ENCODE assay signal across 8 mouse cellular contexts in genomic region chr5:24674238-24674637, GRCm38 (mm10). TPM values are rescaled to one million over a fixed set of nuclear protein-coding genes. Genes with fewer than 3 reads are reported as not detected.
DNase-seq lines count a peak whose midpoint lies in the region; ATAC-seq lines count a peak whose summit lies in the region.
"Had no signal": no experiment of that assay in that cellular context is flagged by ENCODE, and none has a peak within 500 bp of the region (broad histone marks: within the 10 kb centered on the region; RNA-seq: fewer than 3 reads in every experiment).

No protein-coding gene starts in this region.

- H3K4me3 ChIP-seq in intestine, embryonic 15.5 days (replicated peaks): no peak overlapping the region
- no peak overlapping the region for H3K4me3 ChIP-seq in midbrain, embryonic 14.5 days (replicated peaks; ENCODE audit: low read depth, low read length)
- H3K4me3 ChIP-seq: myocyte had no signal

- no peaks in the 10 kb centered on the region for H3K9me3 ChIP-seq in intestine, embryonic 15.5 days
- H3K9me3 ChIP-seq in midbrain, embryonic 14.5 days (ENCODE audit: control insufficient read depth, low read length): no peaks in the 10 kb centered on the region

- WGBS in intestine, embryonic 15.5 days: 25% methylated on average over 4 of the region's 4 CpGs
- WGBS in midbrain, embryonic 14.5 days: 37% methylated on average over 4 of the region's 4 CpGs

- H3K27me3 ChIP-seq in intestine, embryonic 15.5 days (replicated peaks): no peaks in the 10 kb centered on the region
- H3K27me3 ChIP-seq in midbrain, embryonic 14.5 days (ENCODE audit: control insufficient read depth, insufficient read depth, low read length): no peaks in the 10 kb centered on the region

- peak; percentile 90 to 93 for DNase-seq in cerebellum, postnatal 25 days
- DNase-seq in frontal cortex, postnatal 36 days (ENCODE audit: low spot score in 2 of 2): peak; percentile 87 to 89
- DNase-seq in left cerebral cortex, postnatal 10 days (ENCODE audit: extremely low spot score in 1 of 2, low spot score in 2 of 2): peak; percentile 71 to 81
- peak; percentile 88 for DNase-seq in midbrain, embryonic 14.5 days
- peak; percentile 57 for DNase-seq in spleen, adult 12 weeks (ENCODE audit: low spot score)

- no peak overlapping the region for H3K4me2 ChIP-seq in intestine, embryonic 15.5 days (replicated peaks)
- no peak overlapping the region for H3K4me2 ChIP-seq in midbrain, embryonic 14.5 days (ENCODE audit: low read length)

- no peaks in the 10 kb centered on the region for H3K4me1 ChIP-seq in intestine, embryonic 15.5 days (replicated peaks)
- no peaks in the 10 kb centered on the region for H3K4me1 ChIP-seq in midbrain, embryonic 14.5 days (ENCODE audit: control insufficient read depth, insufficient read depth, low read length)

- no peak overlapping the region for H3K9ac ChIP-seq in intestine, embryonic 15.5 days
- H3K9ac ChIP-seq in midbrain, embryonic 14.5 days (replicated peaks; ENCODE audit: low read length): no peak overlapping the region

- H3K36me3 ChIP-seq in intestine, embryonic 15.5 days: no peaks in the 10 kb centered on the region
- no peaks in the 10 kb centered on the region for H3K36me3 ChIP-seq in midbrain, embryonic 14.5 days (ENCODE audit: control insufficient read depth, insufficient read depth, low read length)

- intact Hi-C loops in left cerebral cortex, postnatal 10 days (cut with DNase I): loop anchor here (5.0 kb wide), 1 partner anchor 108 kb away; no protein-coding TSS in a partner anchor

- peak; percentile 88 for ATAC-seq in activated CD4-positive, CD25-positive, alpha-beta regulatory T cell, adult 4 months
- ATAC-seq in intestine, embryonic 15.5 days: peak; percentile 49
- no peak for ATAC-seq in midbrain, embryonic 14.5 days (ENCODE audit: low FRiP score, low TSS enrichment)

- no peak overlapping the region for H3K27ac ChIP-seq in intestine, embryonic 15.5 days
- no peak overlapping the region for H3K27ac ChIP-seq in midbrain, embryonic 14.5 days (replicated peaks; ENCODE audit: low read depth, low read length)

RNA-seq across cellular contexts. Expression of gene Nub1, which starts 11.1 kb away (rescaled TPM):
- 10 to 100 TPM; 63.9 to 65.7 TPM for polyA plus RNA-seq in activated CD4-positive, CD25-positive, alpha-beta regulatory T cell, adult 4 months (2017; shearing (Covaris generic))
- 26.8 and 29.0 TPM in 2 replicates for polyA plus RNA-seq in intestine, embryonic 15.5 days (2015; fragmentation: Nextera tagmentation; extraction: Ambion mirVana)
- 10 to 100 TPM; 75.3 to 79.3 TPM for total RNA-seq in left cerebral cortex, postnatal 10 days (2021)
- polyA plus RNA-seq in midbrain, embryonic 14.5 days (2014; fragmentation: Nextera tagmentation; extraction: Ambion mirVana): 42.3 and 54.1 TPM in 2 replicates

RNA-seq across cellular contexts. Expression of gene Smarcd3, which starts 50.0 kb away (rescaled TPM):
- polyA plus RNA-seq in activated CD4-positive, CD25-positive, alpha-beta regulatory T cell, adult 4 months (2017; shearing (Covaris generic)): under 1 TPM in 1 of 2 experiments, not detected in 1; 0.41 TPM
- polyA plus RNA-seq in intestine, embryonic 15.5 days (2015; fragmentation: Nextera tagmentation; extraction: Ambion mirVana): 15.5 and 18.4 TPM in 2 replicates
- total RNA-seq in left cerebral cortex, postnatal 10 days (2021): 100 to 1,000 TPM; 125 to 134 TPM
- polyA plus RNA-seq in midbrain, embryonic 14.5 days (2014; fragmentation: Nextera tagmentation; extraction: Ambion mirVana): 158 and 199 TPM in 2 replicates

RNA-seq across cellular contexts. Expression of gene Wdr86, which starts 56.3 kb away (rescaled TPM):
- polyA plus RNA-seq in activated CD4-positive, CD25-positive, alpha-beta regulatory T cell, adult 4 months (2017; shearing (Covaris generic)): under 1 TPM; 0.15 to 0.46 TPM
- 10.6 and 11.6 TPM in 2 replicates for polyA plus RNA-seq in intestine, embryonic 15.5 days (2015; fragmentation: Nextera tagmentation; extraction: Ambion mirVana)
- total RNA-seq in left cerebral cortex, postnatal 10 days (2021): 1 to 10 TPM; 1.1 TPM
- polyA plus RNA-seq in midbrain, embryonic 14.5 days (2014; fragmentation: Nextera tagmentation; extraction: Ambion mirVana): 2.0 and 5.6 TPM in 2 replicates
- polyA plus RNA-seq: myocyte had no signal

Comparison
In these comparisons a context has a peak if more than half of its experiments do, and no peak if none do; other contexts are left out.
1. RNA of gene Smarcd3, which starts 50.0 kb away (polyA plus RNA-seq): 158 to 199 TPM in midbrain, embryonic 14.5 days and 15.5 to 18.4 TPM in intestine, embryonic 15.5 days; 0.41 TPM in activated CD4-positive, CD25-positive, alpha-beta regulatory T cell, adult 4 months; every median in the first group is over 10 times any median in the second.
2. Peak in every context shown above with its lines, with median percentiles within 50 percentile points of each other: DNase-seq.